Mouse (Mus musculus) embryonic facial prominence, embryonic 14.5 days (tissue): Measurements from ENCODE around the gene Pcf11. TPM values are rescaled to one million over a fixed set of nuclear protein-coding genes. Genes with fewer than 3 reads are reported as not detected.
A peak's percentile ranks its signal among the peaks of the same experiment; 100 is the strongest.

Source experiments
- ATAC-seq: fragments of 200-750 bp; cut with Nextera tagmentation; 2 replicates; pipeline ENCODE4 v1.8.0; 2017; ENCODE audit warnings: low read depth, moderate number of reproducible peaks, moderate TSS enrichment
- DNase-seq: peaks from one replicate; pipeline ENCODE4 v3.0.0-alpha.2; 2015; ENCODE audit warnings: low spot score
- H3K27ac ChIP-seq: fragments of 300-500 bp; sonication (generic); replicated peaks from 2 replicates; pipeline ENCODE4 v1.5.1; 2014; ENCODE audit warnings: low read depth, mild to moderate bottlenecking, low read length, moderate library complexity
- H3K27me3 ChIP-seq: fragments of 300-500 bp; sonication (generic); replicated peaks from 2 replicates; pipeline ENCODE4 v1.6.1; 2014; ENCODE audit warnings: low read length; ENCODE audit not compliant: control insufficient read depth, insufficient read depth
- H3K36me3 ChIP-seq: fragments of 300-500 bp; sonication (generic); 2 replicates; pipeline ENCODE4 v1.6.1; 2014; ENCODE audit warnings: low read length, mixed read lengths; ENCODE audit not compliant: control insufficient read depth, insufficient read depth
- H3K4me1 ChIP-seq: fragments of 300-500 bp; sonication (generic); 2 replicates; pipeline ENCODE4 v1.6.1; 2014; ENCODE audit warnings: antibody characterized with exemption, low read length; ENCODE audit not compliant: control insufficient read depth, insufficient read depth
- H3K4me2 ChIP-seq: fragments of 300-500 bp; sonication (generic); 2 replicates; pipeline ENCODE4 v1.6.1; 2014; ENCODE audit warnings: low read depth, mild to moderate bottlenecking, low read length, moderate library complexity, mixed read lengths
- H3K4me3 ChIP-seq: fragments of 300-500 bp; sonication (generic); 2 replicates; pipeline ENCODE4 v1.5.1; 2014; ENCODE audit warnings: low read depth, mild to moderate bottlenecking, low read length
- H3K9ac ChIP-seq: fragments of 300-500 bp; sonication (generic); 2 replicates; pipeline ENCODE4 v1.6.1; 2014; ENCODE audit warnings: low read depth, mild to moderate bottlenecking, low read length, moderate library complexity, mixed read lengths
- H3K9me3 ChIP-seq: fragments of 300-500 bp; sonication (generic); 2 replicates; pipeline ENCODE4 v1.6.1; 2016; ENCODE audit warnings: low read length; ENCODE audit not compliant: control insufficient read depth
- WGBS: fragments of 180-500 bp; shearing (Covaris S2); extraction: QIAGEN DNeasy Blood & Tissue Kit; methylation state at CpG from one replicate; pipeline ENCODE4 v1.1.7; 2014; 5-methylcytosine and 5-hydroxymethylcytosine counted together
- polyA plus RNA-seq: library from polyadenylated mRNA; unstranded; fragments of >200 nt; fragmentation: Nextera tagmentation; extraction: Ambion mirVana; gene quantifications from 2 replicates; pipeline ENCODE4 v1.2.1, GENCODE M21; 2014

The Pcf11 gene
- polyA plus RNA-seq, result 19.0 and 19.6 TPM in 2 replicates

DNA sequence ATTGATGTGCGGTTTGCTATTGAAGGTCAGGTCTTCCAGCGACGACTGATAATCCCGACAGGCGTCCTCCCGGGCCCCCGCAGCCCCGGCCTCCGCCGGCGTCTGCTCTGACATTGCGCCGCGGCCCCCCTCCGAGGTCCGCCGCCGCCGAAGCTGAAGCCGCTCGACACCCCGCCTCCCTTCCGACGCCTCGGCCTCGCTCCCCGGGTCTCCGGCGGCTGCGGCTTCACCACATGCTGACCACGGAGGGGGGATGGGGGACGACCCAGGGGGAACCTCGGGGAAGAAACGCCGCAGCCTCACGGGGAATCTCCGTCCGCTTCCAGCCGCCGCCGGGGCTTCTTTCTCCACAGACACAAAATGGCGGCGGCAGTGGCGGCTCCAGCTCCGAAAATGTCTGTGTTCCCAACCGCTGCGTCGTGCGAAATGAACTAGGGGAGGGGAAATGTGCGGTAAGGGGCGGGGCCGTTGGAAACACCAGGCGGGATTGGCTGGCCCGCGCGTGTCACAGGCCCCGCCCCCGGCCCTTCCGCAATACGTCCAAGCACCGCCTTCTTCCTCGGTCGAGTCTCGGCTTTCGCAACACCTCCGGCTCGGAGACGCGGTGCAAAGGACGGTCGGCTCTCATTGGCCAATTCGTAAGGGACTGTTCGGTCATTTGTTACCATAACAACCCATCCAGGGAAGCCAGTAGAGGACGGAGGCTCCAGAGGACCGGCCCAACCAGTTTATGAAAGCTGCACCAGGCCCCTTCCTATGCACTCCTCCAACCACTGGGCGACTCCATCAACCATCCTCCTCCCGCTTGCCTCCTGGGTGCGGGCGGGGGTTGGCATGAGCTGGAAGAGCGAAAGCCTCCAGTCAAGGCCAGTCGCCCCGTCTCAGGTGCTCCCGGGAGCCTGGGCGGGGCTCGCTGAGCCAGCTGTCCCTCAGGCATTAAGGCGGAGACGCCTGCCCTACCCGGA, at the start of gene Pcf11:
TSS of gene Pcf11 (minus strand) at position 428 of the 965 bp plus-strand sequence.
- Histone ChIP-seq H3K27ac (peak within 1 kb of the TSS; percentile 97), H3K4me2 (peak within 1 kb of the TSS; percentile 68), H3K27me3 (no peaks in the 10 kb centered on the region), H3K4me1 (peaks cover 12% of the 10 kb centered on the region), H3K9me3 (no peaks in the 10 kb centered on the region), H3K4me3 (peak within 1 kb of the TSS; percentile 67), H3K36me3 (0 out of 2 replicates have a peak, but pooled peaks cover 5% of the 10 kb centered on the region), H3K9ac (peak within 1 kb of the TSS; percentile 90)
- ATAC-seq, result peak; percentile 99
- peak; percentile 100 for DNase-seq
- under 1% methylated on average over 75 of the region's 88 CpGs for whole genome bisulfite sequencing

- ATAC-seq (no peak), DNase-seq (no peak)
- Histone ChIP-seq H3K36me3 (no peaks in the 10 kb centered on the region), H3K4me3 (no peak overlapping the region), H3K4me2 (no peak overlapping the region), H3K27me3 (no peaks in the 10 kb centered on the region), H3K9me3 (no peaks in the 10 kb centered on the region), H3K27ac (no peak overlapping the region), H3K4me1 (no peaks in the 10 kb centered on the region), H3K9ac (no peak overlapping the region)
- 70% methylated on average over 1 of the region's 1 CpGs for WGBS
These were observed 45.3 kb upstream of the Pcf11 start for GRCm38 (mm10) chr7:92715055-92715454.

GRCm38 (mm10) chr7:92711593-92711992, 41.9 kb upstream of the Pcf11 start:
- no peak overlapping the region for H3K9ac ChIP-seq
- WGBS, result 78% methylated on average over 3 of the region's 3 CpGs
- no peaks in the 10 kb centered on the region for H3K4me1 ChIP-seq
- H3K9me3 ChIP-seq, result no peaks in the 10 kb centered on the region
- H3K27me3 ChIP-seq, result no peaks in the 10 kb centered on the region
- no peak overlapping the region for H3K4me2 ChIP-seq
- no peaks in the 10 kb centered on the region for H3K36me3 ChIP-seq
- H3K27ac ChIP-seq, result no peak overlapping the region
- no peak for DNase-seq
- H3K4me3 ChIP-seq, result no peak overlapping the region
- ATAC-seq, result no peak

- no peak for DNase-seq
- ATAC-seq, result peak; percentile 51; the same call in 1 of the 2 replicates
- no peaks in the 10 kb centered on the region for H3K4me1 ChIP-seq
- H3K27ac ChIP-seq, result no peak overlapping the region
- no peak overlapping the region for H3K9ac ChIP-seq
- H3K27me3 ChIP-seq, result no peaks in the 10 kb centered on the region
- WGBS, result 38% methylated on average over 2 of the region's 2 CpGs
- no peak overlapping the region for H3K4me3 ChIP-seq
- no peak overlapping the region for H3K4me2 ChIP-seq
- no peaks in the 10 kb centered on the region for H3K36me3 ChIP-seq
- no peaks in the 10 kb centered on the region for H3K9me3 ChIP-seq
These were observed 39.8 kb upstream of the Pcf11 start for GRCm38 (mm10) chr7:92709573-92709972.

DNA sequence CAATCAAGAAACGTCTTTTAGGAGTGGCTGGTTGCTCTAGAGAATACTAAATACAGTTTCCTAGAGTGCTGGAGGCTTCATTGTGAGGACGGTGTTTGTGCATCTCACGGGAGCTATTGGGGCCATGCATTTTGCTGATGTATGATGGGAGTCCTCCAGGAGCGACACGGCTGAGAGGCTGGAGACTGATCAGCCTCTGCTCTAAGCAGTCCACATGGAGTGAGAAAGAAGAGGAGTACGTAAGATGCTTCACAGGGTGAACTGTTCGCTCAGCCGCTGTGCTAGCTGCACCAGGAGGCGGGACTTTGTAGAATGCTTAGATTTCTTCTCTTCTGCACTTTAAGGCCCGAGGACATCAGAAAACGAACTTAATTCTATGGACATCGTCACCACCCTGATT, 37.0 kb upstream of the Pcf11 start:
- Histone ChIP-seq H3K36me3 (no peaks in the 10 kb centered on the region), H3K4me1 (no peaks in the 10 kb centered on the region), H3K4me3 (no peak overlapping the region), H3K4me2 (no peak overlapping the region; the same call in 1 of the 2 replicates), H3K27ac (no peak overlapping the region), H3K27me3 (no peaks in the 10 kb centered on the region), H3K9ac (0 out of 2 replicates have a peak overlapping the region, but pooled peaks have one; percentile 8), H3K9me3 (no peaks in the 10 kb centered on the region)
- DNase-seq (no peak), ATAC-seq (no peak)
- 64% methylated on average over 12 of the region's 12 CpGs for WGBS

DNA sequence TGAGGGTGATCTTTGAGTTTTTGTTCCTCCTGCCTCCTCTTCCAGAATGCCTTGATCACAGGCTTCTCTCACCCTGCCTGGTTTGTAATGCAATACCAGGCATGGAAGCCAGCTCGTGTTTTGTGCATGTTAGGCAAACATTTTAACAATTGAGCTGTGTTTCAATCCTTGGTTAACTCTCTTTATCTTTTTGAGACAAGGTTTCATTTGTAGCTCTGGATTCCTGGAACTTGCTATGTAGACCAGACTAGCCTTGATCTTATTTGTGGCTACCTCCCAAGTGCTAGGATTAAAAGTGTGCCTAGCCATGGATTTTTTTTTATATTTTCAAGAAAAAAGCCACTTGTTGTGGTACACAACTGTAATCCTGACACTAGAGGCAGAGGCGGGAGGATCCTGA, 35.8 kb upstream of the Pcf11 start:
- Histone ChIP-seq H3K9me3 (no peaks in the 10 kb centered on the region), H3K4me2 (no peak overlapping the region), H3K4me1 (no peaks in the 10 kb centered on the region), H3K36me3 (no peaks in the 10 kb centered on the region), H3K4me3 (no peak overlapping the region), H3K9ac (no peak overlapping the region), H3K27me3 (no peaks in the 10 kb centered on the region), H3K27ac (no peak overlapping the region)
- DNase-seq (no peak), ATAC-seq (no peak)
- 59% methylated on average over 2 of the region's 2 CpGs for WGBS

DNA sequence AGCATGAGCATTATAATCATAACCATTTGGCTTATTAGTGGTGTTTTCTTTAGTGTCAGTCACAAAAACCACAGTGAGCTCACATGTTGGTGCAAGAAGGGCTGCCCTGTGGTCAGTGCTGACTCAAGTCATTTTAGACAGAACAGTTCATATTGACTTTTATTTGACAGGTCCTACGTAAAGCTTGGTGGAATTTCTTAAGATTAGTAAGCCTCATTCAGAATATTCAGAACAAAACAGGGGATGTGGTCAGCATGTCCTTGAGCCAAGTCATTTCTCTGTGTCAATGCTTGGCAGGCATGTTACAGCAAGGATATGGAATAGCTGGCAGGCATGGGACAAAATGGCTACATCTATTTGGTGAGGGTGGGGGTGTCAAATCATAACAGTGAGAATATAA, 33.9 kb upstream of the Pcf11 start:
- Histone ChIP-seq H3K27me3 (no peaks in the 10 kb centered on the region), H3K36me3 (no peaks in the 10 kb centered on the region), H3K27ac (no peak overlapping the region), H3K4me3 (no peak overlapping the region), H3K4me1 (no peaks in the 10 kb centered on the region), H3K9me3 (no peaks in the 10 kb centered on the region), H3K9ac (no peak overlapping the region), H3K4me2 (no peak overlapping the region)
- ATAC-seq (no peak), DNase-seq (no peak)
- WGBS, result 72% methylated on average over 1 of the region's 1 CpGs

DNA sequence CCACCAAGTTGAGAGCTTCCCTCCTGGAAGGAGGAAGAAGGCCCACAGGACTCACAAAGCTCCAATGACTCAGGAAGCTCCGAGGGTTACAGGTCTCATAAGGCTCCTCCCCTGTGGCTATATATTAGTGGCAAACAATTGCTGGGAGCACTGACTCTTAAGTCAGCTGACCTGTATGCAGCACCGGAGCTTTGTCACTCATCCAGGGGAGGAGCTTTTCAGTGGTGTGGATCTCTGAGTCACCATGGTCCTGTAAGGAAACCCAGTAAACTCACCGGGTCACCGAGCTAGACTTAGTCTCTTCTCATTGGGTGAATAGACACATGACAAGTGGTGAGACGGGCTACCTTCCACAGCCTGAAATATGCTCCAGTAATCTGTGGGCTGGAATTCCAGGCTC, 29.0 kb upstream of the Pcf11 start:
- ATAC-seq, result peak; percentile 37; the same call in 1 of the 2 replicates
- DNase-seq, result peak; percentile 10
- 85% methylated on average over 5 of the region's 5 CpGs for WGBS

More for the DNA sequence above, 29.0 kb upstream of the Pcf11 start:
- H3K27ac ChIP-seq, result no peak overlapping the region
- no peak overlapping the region for H3K9ac ChIP-seq
- H3K27me3 ChIP-seq, result no peaks in the 10 kb centered on the region
- no peaks in the 10 kb centered on the region for H3K9me3 ChIP-seq
- H3K36me3 ChIP-seq, result no peaks in the 10 kb centered on the region
- no peaks in the 10 kb centered on the region for H3K4me1 ChIP-seq
- H3K4me3 ChIP-seq, result no peak overlapping the region
- no peak overlapping the region for H3K4me2 ChIP-seq
